Mouse (Mus musculus): Measurements from ENCODE around the gene Fam78a. TPM values are rescaled to one million over a fixed set of nuclear protein-coding genes. Genes with fewer than 3 reads are reported as not detected.

The Fam78a gene
- total RNA-seq, 2 experiments from 2014 or later, result 22.8 to 23.9 TPM

- intact Hi-C loops (cut with DNase I), result no loop called here
These were observed 19.5 kb upstream of the Fam78a start for GRCm38 (mm10) chr2:32104122-32104521.

GRCm38 (mm10) chr2:32103557-32103956, 18.9 kb upstream of the Fam78a start:
- intact Hi-C loops (cut with DNase I), result no loop called here
- no peak for DNase-seq

More at GRCm38 (mm10) chr2:32104122-32104521, 19.5 kb upstream of the Fam78a start:
- DNase-seq, result no peak

GRCm38 (mm10) chr2:32102944-32103343, 18.3 kb upstream of the Fam78a start:
- intact Hi-C loops (cut with DNase I), result no loop called here
- no peak for DNase-seq

- intact Hi-C loops (cut with DNase I), result no loop called here
- peak in 1 of 2 experiments; percentile 19 for DNase-seq
These were observed 11.4 kb upstream of the Fam78a start for GRCm38 (mm10) chr2:32096122-32096420.

- intact Hi-C loops (cut with DNase I), result no loop called here
- peak; percentile 75 to 78 for DNase-seq
These were observed 10.9 kb upstream of the Fam78a start, which contains the start of gene Plpp7 for GRCm38 (mm10) chr2:32095351-32096121. Gene Plpp7 (plus strand): TSS chr2:32095528.

- no peak for DNase-seq
These were observed 9.5 kb upstream of the Fam78a start for GRCm38 (mm10) chr2:32094001-32094707.

GRCm38 (mm10) chr2:32091956-32092355, 7.3 kb upstream of the Fam78a start:
- no peak for DNase-seq
- intact Hi-C loops (cut with DNase I), result no loop called here

More at GRCm38 (mm10) chr2:32094001-32094707, 9.5 kb upstream of the Fam78a start:
- intact Hi-C loops (cut with DNase I), result no loop called here

- no peak for DNase-seq
- intact Hi-C loops (cut with DNase I), result no loop called here
These were observed 5.5 kb upstream of the Fam78a start for GRCm38 (mm10) chr2:32090145-32090544.

GRCm38 (mm10) chr2:32089606-32090005, 4.9 kb upstream of the Fam78a start:
- DNase-seq, result no peak
- intact Hi-C loops (cut with DNase I), result no loop called here

GRCm38 (mm10) chr2:32088372-32088981, 3.8 kb upstream of the Fam78a start:
- peak in 1 of 2 experiments; percentile 51 for DNase-seq
- intact Hi-C loops (cut with DNase I), result no loop called here

GRCm38 (mm10) chr2:32087606-32088005, 2.9 kb upstream of the Fam78a start:
- intact Hi-C loops (cut with DNase I), result no loop called here
- DNase-seq, result no peak

- DNase-seq, result no peak
- intact Hi-C loops (cut with DNase I), result no loop called here
These were observed 574 bp upstream of the Fam78a start for GRCm38 (mm10) chr2:32085231-32085630.

- DNase-seq, result no peak
- intact Hi-C loops (cut with DNase I), result no loop called here
These were observed 179 bp upstream of the Fam78a start for GRCm38 (mm10) chr2:32084872-32085199.

- intact Hi-C loops (cut with DNase I), result loop anchor here (2.0 kb wide), 1 partner anchor 47 kb away; no protein-coding TSS in a partner anchor
These were observed 1.3 kb downstream of the Fam78a start for GRCm38 (mm10) chr2:32083159-32084011.

GRCm38 (mm10) chr2:32082229-32082628, 2.4 kb downstream of the Fam78a start:
- no peak for DNase-seq
- intact Hi-C loops (cut with DNase I), result loop anchor here (2.0 kb wide), 1 partner anchor 49 kb away; no protein-coding TSS in a partner anchor

More at GRCm38 (mm10) chr2:32083159-32084011, 1.3 kb downstream of the Fam78a start:
- peak; percentile 64 to 69 for DNase-seq

- DNase-seq, result peak in 1 of 2 experiments; percentile 25
- intact Hi-C loops (cut with DNase I), result no loop called here
These were observed 3.2 kb downstream of the Fam78a start for GRCm38 (mm10) chr2:32081296-32081929.

- intact Hi-C loops (cut with DNase I), result no loop called here
- DNase-seq, result no peak
These were observed 4.0 kb downstream of the Fam78a start for GRCm38 (mm10) chr2:32080681-32081080.

- intact Hi-C loops (cut with DNase I), result no loop called here
- peak in 1 of 2 experiments; percentile 36 for DNase-seq
These were observed 5.4 kb downstream of the Fam78a start for GRCm38 (mm10) chr2:32079191-32079725.

GRCm38 (mm10) chr2:32078522-32078921, 6.1 kb downstream of the Fam78a start:
- DNase-seq, result peak; percentile 63 to 65
- intact Hi-C loops (cut with DNase I), result no loop called here

GRCm38 (mm10) chr2:32077744-32078143, 6.9 kb downstream of the Fam78a start:
- intact Hi-C loops (cut with DNase I), result no loop called here
- no peak for DNase-seq

All from heart, postnatal 14 days (tissue).